Mouse (Mus musculus): ENCODE data around the gene Umps.

The Umps gene

GRCm38 (mm10) chr16:33963509-33963908, 3.3 kb downstream of the Umps start:
- DNase-seq (ENCODE audit: low read depth, low spot score), result no peak

- no peak for DNase-seq (ENCODE audit: low read depth, low spot score)
Observed at GRCm38 (mm10) chr16:33954793-33955192, 12.0 kb downstream of the Umps start.

DNA sequence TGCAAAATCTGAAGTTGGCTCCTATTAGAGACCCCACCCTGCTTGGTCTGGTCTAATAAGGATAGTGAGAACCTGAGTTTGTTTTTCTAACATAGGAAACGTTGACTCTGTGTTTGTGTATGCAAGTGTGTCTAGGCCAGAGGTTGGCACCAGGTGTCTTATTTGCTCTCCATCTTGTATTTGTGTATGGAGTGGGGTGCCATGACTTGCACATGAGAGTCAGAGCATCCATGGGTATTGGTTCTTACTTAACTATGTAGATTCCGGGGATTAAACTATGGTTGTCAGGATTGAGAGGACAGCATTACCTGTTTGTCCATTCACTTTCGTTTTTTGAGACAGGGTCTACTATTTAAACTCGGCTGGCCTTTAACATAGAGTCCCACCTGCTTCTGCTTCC, 13.8 kb downstream of the Umps start:
- DNase-seq (ENCODE audit: low read depth, low spot score), result no peak

- DNase-seq (ENCODE audit: low read depth, low spot score), result peak; percentile 75
Observed at GRCm38 (mm10) chr16:33950830-33951229, 16.0 kb downstream of the Umps start.

- DNase-seq (ENCODE audit: low read depth, low spot score), result no peak
Observed at GRCm38 (mm10) chr16:33950386-33950785, 16.5 kb downstream of the Umps start.

DNA sequence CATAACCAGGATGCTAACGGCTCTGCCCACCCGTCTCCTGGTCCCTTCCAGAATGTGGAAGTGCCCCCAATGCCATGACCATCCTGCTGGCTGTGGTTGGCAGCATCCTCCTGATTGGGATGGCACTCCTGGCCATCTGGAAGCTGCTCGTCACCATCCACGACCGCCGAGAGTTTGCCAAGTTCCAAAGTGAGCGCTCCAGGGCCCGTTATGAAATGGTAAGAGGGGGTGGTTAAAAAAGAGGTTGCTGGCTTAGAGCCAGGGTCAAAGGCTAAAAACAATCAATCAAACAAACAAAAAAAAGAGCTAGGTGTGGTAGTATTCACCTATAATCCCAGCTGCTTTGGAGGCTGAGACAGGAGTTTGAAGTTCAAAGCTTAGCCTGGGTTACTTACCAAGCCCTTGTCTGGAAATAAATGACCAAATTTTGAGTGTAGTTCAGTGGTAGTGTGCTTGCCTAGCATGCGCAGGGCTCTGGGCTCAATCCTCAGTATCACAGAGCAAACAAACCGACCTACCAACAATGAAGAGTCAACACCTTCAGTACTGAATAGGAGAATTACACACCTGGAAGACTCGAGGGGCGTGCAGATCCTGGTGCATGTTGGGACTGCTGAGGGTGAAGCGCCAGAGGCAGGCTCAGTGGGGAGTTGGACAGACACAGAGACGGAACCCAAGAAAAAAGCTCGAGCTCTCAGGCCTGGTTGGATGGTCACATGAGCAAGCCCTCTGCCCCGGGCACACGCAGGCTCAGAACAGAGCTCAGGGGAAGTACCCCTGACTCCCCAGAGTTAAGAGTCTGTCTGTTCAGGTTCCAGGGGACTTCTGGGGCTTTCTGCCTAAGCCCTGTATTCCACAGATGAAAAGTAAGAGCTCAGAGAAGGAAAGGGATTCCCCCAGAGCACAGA, 18.9 kb downstream of the Umps start:
- no peak for DNase-seq (ENCODE audit: low read depth, low spot score)

DNA sequence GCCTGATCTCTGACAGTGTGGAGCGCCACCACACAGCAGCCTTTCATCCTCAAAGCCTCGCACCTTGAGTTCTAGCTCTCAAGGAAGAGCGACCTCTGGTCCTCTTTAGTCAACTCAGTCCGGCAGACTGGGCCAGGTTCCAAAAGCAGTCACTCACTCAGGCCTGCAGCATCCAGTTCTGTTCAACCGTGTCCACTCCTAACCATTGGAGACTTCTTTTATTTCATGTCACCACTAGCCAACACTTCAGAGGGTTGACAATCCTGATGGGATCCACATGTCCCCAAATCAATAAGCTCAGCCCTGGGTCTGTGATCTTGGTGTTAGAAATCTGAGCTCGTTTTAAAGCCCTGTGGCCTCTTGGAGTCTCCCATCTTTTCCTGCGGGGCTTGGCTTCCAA, 20.8 kb downstream of the Umps start:
- DNase-seq (ENCODE audit: low read depth, low spot score), result no peak

- no peak for DNase-seq (ENCODE audit: low read depth, low spot score)
Observed at GRCm38 (mm10) chr16:33944772-33945171, 22.1 kb downstream of the Umps start.

DNA sequence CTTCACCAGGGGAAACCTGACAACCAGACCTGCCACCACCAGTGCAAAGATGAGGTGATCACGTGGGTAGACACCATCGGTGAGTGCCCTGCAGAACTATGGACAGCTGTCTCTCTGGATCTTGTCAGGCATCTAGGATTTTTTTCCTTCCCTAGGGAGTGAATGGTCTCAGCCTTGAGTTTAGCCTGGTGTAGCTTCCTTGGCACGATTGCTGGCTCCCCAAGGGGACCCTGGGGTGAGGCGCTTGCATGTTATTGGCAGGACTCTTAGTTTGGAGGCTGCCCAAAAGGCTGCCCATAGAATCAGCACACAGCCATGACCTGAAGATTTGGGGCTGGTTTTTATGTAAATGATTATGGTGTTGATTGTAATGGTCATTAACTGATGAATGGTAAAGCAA, 22.7 kb downstream of the Umps start:
- no peak for DNase-seq (ENCODE audit: low read depth, low spot score)

GRCm38 (mm10) chr16:33943388-33943787, 23.4 kb downstream of the Umps start:
- DNase-seq (ENCODE audit: low read depth, low spot score), result no peak

- no peak for DNase-seq (ENCODE audit: low read depth, low spot score)
Observed at GRCm38 (mm10) chr16:33942341-33942740, 24.5 kb downstream of the Umps start.

DNA sequence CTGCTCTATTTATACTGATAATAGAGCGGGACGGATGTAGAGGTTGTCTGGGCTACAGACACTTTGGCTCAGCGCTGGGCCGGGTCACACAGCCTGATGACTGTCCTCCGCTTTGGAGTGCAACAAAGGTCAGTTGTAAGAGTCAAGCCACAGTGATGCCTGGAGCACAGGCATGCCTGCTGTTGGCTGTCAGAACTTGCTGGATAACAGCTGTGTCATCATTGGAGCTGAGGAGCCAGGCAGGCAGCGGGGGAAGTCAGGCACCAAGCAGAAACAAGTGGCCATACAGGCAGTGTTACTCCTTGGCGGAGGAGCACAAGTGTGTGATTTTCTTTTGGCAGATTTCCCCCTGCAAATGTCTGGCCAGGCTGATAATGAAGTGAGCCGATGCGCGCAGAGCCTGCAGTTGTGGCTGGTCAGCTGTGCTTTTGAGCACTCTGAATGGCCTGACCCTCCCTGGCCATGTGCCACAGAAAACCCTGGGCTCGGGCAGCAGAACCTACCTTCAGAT, 25.5 kb downstream of the Umps start:
- no peak for DNase-seq (ENCODE audit: low read depth, low spot score)

DNA sequence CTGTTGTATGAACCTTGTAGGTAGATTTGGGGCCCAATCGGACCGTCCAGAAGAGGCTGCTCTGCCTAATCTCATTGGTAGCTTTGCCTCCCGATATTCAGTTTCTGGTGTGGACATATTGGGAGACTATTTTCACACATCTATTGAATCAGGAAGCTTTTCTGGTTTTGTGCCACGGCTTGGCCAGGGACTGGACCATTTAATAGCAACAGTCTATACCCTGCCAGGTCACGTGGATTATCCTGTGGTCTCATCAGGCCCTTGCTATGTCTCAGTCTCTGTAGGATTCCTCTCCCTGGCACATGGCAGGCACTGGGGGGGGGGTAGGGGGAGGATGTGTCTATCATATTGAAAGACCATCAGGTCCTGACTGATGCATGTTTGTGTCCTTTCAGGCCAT, 26.7 kb downstream of the Umps start:
- no peak for DNase-seq (ENCODE audit: low read depth, low spot score)

GRCm38 (mm10) chr16:33939636-33940035, 27.2 kb downstream of the Umps start:
- no peak for DNase-seq (ENCODE audit: low read depth, low spot score)

GRCm38 (mm10) chr16:33939133-33939531, 27.7 kb downstream of the Umps start:
- DNase-seq (ENCODE audit: low read depth, low spot score), result no peak

DNA sequence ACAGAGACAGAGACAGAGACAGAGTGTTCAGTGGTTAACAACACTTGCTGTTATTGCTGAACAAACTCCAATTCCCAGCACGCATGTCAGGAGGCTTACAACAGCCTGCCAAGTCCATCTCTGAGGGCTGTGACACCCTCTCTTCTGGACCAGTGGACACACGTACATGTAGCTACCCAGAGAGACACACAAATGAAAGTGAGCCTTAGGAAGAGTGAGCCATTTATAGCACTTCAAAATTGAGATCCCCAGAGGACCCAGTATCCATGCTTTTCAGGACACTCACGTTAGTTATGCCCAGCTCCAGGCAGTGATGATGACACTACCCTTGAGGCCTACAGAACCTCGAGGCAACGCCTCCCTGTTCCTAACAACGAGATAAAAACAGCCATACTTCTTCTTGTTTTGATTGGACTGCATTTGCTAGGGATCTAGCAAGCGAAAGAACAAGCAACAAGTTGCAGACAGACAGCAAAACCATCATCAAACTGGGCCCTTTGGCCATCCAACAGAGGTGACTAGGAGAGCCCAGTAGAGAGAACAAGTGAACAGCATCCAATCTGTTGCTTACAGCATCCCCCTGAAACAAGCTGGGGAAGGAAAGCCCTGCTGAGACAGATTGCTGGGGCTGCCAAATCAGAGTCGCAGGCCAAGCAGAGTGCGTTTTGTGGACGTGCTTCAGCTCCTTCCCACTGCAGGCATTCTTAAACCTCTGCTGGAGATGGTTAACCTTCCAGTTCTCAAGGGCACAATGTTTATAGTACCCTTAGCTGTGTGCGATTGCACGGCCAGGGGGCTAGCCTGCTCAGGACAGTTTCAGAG, 28.3 kb downstream of the Umps start:
- no peak for DNase-seq (ENCODE audit: low read depth, low spot score)

DNA sequence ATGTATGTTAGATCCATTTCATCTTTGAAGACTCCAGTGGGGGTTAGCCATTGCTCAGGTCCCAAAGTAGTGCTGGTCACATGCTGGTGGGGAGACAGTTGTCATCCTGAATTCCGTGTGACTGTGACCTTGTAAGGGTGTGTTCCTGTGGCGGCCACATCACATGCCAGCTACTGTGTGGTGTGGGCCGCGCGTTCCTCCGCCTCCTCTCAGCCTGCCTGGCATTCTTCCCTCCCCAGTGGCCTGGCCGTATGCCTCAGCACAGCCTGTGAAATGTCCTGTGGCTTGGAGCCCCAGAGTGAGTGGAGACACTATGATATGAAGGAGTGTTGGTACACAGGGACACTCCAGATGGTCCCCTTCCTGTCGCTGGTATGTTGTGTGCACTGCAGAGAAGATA, 29.3 kb downstream of the Umps start:
- no peak for DNase-seq (ENCODE audit: low read depth, low spot score)

- DNase-seq (ENCODE audit: low read depth, low spot score), result no peak
Observed at GRCm38 (mm10) chr16:33936885-33937284, 30.0 kb downstream of the Umps start.

DNA sequence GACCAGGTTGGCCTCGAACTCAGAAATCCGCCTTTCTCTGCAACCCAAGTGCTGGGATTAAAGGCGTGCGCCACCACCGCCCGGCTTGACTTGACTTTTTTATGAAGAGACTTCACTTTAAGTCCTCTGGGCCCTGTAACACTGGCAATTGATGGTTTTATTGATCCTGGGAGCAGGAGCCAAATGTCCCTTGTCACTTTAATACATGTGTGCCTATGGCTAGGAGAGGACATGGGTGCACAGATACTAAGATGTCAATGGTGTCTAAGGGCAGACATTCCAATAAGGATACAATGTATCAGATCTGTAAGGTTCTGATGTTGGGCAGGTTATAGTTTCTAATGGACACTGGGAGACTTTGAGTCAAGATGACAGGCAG, 31.4 kb downstream of the Umps start:
- DNase-seq (ENCODE audit: low read depth, low spot score), result no peak

DNA sequence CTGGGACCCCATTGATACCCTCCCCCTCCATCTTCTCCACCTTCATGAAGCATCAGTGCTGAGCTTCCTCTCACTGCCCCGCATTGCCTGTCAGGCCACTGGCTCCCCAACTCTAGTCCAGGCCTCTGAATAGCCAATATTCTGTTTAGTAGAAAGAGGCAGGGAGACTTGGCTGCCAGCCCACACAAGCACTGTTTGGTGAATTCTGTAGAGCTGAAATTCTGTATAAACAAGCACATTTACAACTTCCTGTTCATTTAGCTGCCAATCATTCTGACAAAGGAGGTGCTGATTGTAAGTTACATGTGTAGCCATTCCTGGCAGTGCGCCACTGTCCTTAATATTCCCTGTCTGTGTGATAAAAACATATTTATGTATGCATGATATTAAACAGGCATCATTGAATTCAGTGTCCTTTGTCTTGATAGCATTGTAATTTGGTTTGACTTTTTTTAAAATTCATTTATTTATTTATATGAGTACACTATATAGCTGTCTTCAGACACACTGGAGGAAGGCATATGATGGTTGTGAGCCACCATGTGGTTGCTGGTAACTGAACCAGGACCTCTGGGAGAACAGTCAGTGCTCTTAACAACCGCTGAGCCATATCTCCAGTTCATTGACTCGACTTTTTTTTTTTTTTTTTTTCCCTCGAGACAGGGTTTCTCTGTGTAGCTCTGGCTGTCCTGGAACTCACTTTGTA, 32.0 kb downstream of the Umps start:
- DNase-seq (ENCODE audit: low read depth, low spot score), result no peak

DNA sequence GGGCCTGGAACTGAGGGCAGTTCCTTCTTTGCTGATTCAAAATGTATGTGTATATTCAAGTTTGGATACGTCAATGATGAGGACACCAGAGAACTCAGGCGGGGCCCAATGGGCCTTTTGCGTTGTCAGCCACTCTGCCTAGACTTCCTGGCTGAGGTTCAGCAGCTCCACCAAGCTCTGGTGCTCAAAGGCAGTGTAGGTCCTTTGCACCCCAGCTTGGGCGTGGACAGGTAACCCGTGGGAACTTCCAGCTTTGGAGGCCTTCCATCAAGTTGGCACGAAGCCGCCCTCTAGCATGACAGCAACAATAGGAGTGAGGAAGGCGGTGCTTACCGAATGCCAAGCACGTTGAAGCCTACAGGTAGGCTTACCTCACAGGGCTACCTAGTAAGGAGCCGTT, 33.4 kb downstream of the Umps start:
- no peak for DNase-seq (ENCODE audit: low read depth, low spot score)

- no peak for DNase-seq (ENCODE audit: low read depth, low spot score)
Observed at GRCm38 (mm10) chr16:33932126-33932525, 34.7 kb downstream of the Umps start.
